Mouse (Mus musculus): ENCODE measurements around the gene Ubp1. TPM values are rescaled to one million over a fixed set of nuclear protein-coding genes. Genes with fewer than 3 reads are reported as not detected.

Ubp1 gene
- polyA plus RNA-seq, 1 experiment from 2014 or later = 14.7 TPM

GRCm38 (mm10) chr9:113963718-113964117, 33.0 kb downstream of the Ubp1 start:
- no peaks in the 10 kb centered on the region for H3K27me3 ChIP-seq (replicated peaks; ENCODE audit: control insufficient read depth, insufficient read depth, low read length)
- no peak overlapping the region for H3K27ac ChIP-seq (ENCODE audit: low read depth, low read length)
- H3K9ac ChIP-seq (ENCODE audit: low read depth, low read length) = no peak overlapping the region
- ATAC-seq = peak; percentile 68
- no peak overlapping the region for H3K4me3 ChIP-seq (ENCODE audit: low read depth, low read length)
- no peak overlapping the region for H3K4me2 ChIP-seq (replicated peaks; ENCODE audit: low read depth)
- no peak for TF ChIP-seq CTCF (IDR thresholded peaks at IDR 0.05; ENCODE audit: low read depth)
- H3K36me3 ChIP-seq (ENCODE audit: control insufficient read depth, insufficient read depth) = peaks cover 57% of the 10 kb centered on the region
- H3K4me1 ChIP-seq (replicated peaks; ENCODE audit: control insufficient read depth, insufficient read depth, low read length) = no peaks in the 10 kb centered on the region
- H3K9me3 ChIP-seq (ENCODE audit: control insufficient read depth) = no peaks in the 10 kb centered on the region

- WGBS = 94% methylated on average over 8 of the region's 8 CpGs
- H3K36me3 ChIP-seq (ENCODE audit: control insufficient read depth, insufficient read depth) = peaks cover 61% of the 10 kb centered on the region
- H3K27ac ChIP-seq (ENCODE audit: low read depth, low read length) = no peak overlapping the region
These were observed 33.7 kb downstream of the Ubp1 start for GRCm38 (mm10) chr9:113964415-113964814.

GRCm38 (mm10) chr9:113966838-113967237, 36.1 kb downstream of the Ubp1 start:
- Histone ChIP-seq H3K27me3 (replicated peaks; ENCODE audit: control insufficient read depth, insufficient read depth, low read length) (no peaks in the 10 kb centered on the region), H3K4me3 (ENCODE audit: low read depth, low read length) (no peak overlapping the region), H3K27ac (ENCODE audit: low read depth, low read length) (no peak overlapping the region), H3K36me3 (ENCODE audit: control insufficient read depth, insufficient read depth) (peaks cover 68% of the 10 kb centered on the region), H3K9me3 (ENCODE audit: control insufficient read depth) (no peaks in the 10 kb centered on the region), H3K4me1 (replicated peaks; ENCODE audit: control insufficient read depth, insufficient read depth, low read length) (no peaks in the 10 kb centered on the region), H3K4me2 (replicated peaks; ENCODE audit: low read depth) (no peak overlapping the region), H3K9ac (ENCODE audit: low read depth, low read length) (no peak overlapping the region)
- no peak for ATAC-seq
- 74% methylated on average over 4 of the region's 4 CpGs for WGBS
- TF ChIP-seq CTCF (IDR thresholded peaks at IDR 0.05; ENCODE audit: low read depth) = no peak

More at GRCm38 (mm10) chr9:113964415-113964814, 33.7 kb downstream of the Ubp1 start:
- no peak overlapping the region for H3K4me2 ChIP-seq (replicated peaks; ENCODE audit: low read depth)
- no peak for TF ChIP-seq CTCF (IDR thresholded peaks at IDR 0.05; ENCODE audit: low read depth)
- no peaks in the 10 kb centered on the region for H3K9me3 ChIP-seq (ENCODE audit: control insufficient read depth)
- ATAC-seq = no peak
- H3K4me1 ChIP-seq (replicated peaks; ENCODE audit: control insufficient read depth, insufficient read depth, low read length) = no peaks in the 10 kb centered on the region
- H3K4me3 ChIP-seq (ENCODE audit: low read depth, low read length) = no peak overlapping the region
- no peak overlapping the region for H3K9ac ChIP-seq (ENCODE audit: low read depth, low read length)
- H3K27me3 ChIP-seq (replicated peaks; ENCODE audit: control insufficient read depth, insufficient read depth, low read length) = no peaks in the 10 kb centered on the region

GRCm38 (mm10) chr9:113968967-113969366, 38.2 kb downstream of the Ubp1 start:
- 58% methylated on average over 7 of the region's 7 CpGs for WGBS
- Histone ChIP-seq H3K36me3 (ENCODE audit: control insufficient read depth, insufficient read depth) (peaks cover 69% of the 10 kb centered on the region), H3K27ac (ENCODE audit: low read depth, low read length) (no peak overlapping the region), H3K4me1 (replicated peaks; ENCODE audit: control insufficient read depth, insufficient read depth, low read length) (no peaks in the 10 kb centered on the region), H3K9me3 (ENCODE audit: control insufficient read depth) (no peaks in the 10 kb centered on the region), H3K4me3 (ENCODE audit: low read depth, low read length) (no peak overlapping the region), H3K4me2 (replicated peaks; ENCODE audit: low read depth) (no peak overlapping the region), H3K9ac (ENCODE audit: low read depth, low read length) (no peak overlapping the region), H3K27me3 (replicated peaks; ENCODE audit: control insufficient read depth, insufficient read depth, low read length) (no peaks in the 10 kb centered on the region)
- TF ChIP-seq CTCF (IDR thresholded peaks at IDR 0.05; ENCODE audit: low read depth) = no peak
- peak; percentile 25; the same call in 1 of the 2 replicates for ATAC-seq

- TF ChIP-seq CTCF (IDR thresholded peaks at IDR 0.05; ENCODE audit: low read depth) = no peak
- Histone ChIP-seq H3K4me2 (replicated peaks; ENCODE audit: low read depth) (no peak overlapping the region), H3K27ac (ENCODE audit: low read depth, low read length) (no peak overlapping the region), H3K27me3 (replicated peaks; ENCODE audit: control insufficient read depth, insufficient read depth, low read length) (no peaks in the 10 kb centered on the region), H3K4me3 (ENCODE audit: low read depth, low read length) (no peak overlapping the region), H3K4me1 (replicated peaks; ENCODE audit: control insufficient read depth, insufficient read depth, low read length) (no peaks in the 10 kb centered on the region), H3K36me3 (ENCODE audit: control insufficient read depth, insufficient read depth) (peaks cover 69% of the 10 kb centered on the region), H3K9me3 (ENCODE audit: control insufficient read depth) (no peaks in the 10 kb centered on the region), H3K9ac (ENCODE audit: low read depth, low read length) (no peak overlapping the region)
- WGBS = 96% methylated on average over 8 of the region's 8 CpGs
- ATAC-seq = no peak
These were observed 38.7 kb downstream of the Ubp1 start for GRCm38 (mm10) chr9:113969399-113969798.

- H3K4me1 ChIP-seq (replicated peaks; ENCODE audit: control insufficient read depth, insufficient read depth, low read length) = no peaks in the 10 kb centered on the region
- ATAC-seq = no peak
These were observed 39.3 kb downstream of the Ubp1 start for GRCm38 (mm10) chr9:113970041-113970440.

GRCm38 (mm10) chr9:113971615-113972014, 40.9 kb downstream of the Ubp1 start:
- no peaks in the 10 kb centered on the region for H3K27me3 ChIP-seq (replicated peaks; ENCODE audit: control insufficient read depth, insufficient read depth, low read length)
- H3K36me3 ChIP-seq (ENCODE audit: control insufficient read depth, insufficient read depth) = peaks cover 73% of the 10 kb centered on the region
- no peak overlapping the region for H3K4me2 ChIP-seq (replicated peaks; ENCODE audit: low read depth)
- no peaks in the 10 kb centered on the region for H3K9me3 ChIP-seq (ENCODE audit: control insufficient read depth)
- H3K4me3 ChIP-seq (ENCODE audit: low read depth, low read length) = no peak overlapping the region
- no peak for ATAC-seq
- no peak overlapping the region for H3K9ac ChIP-seq (ENCODE audit: low read depth, low read length)
- H3K4me1 ChIP-seq (replicated peaks; ENCODE audit: control insufficient read depth, insufficient read depth, low read length) = no peaks in the 10 kb centered on the region
- WGBS = 74% methylated on average over 8 of the region's 8 CpGs
- H3K27ac ChIP-seq (ENCODE audit: low read depth, low read length) = no peak overlapping the region
- no peak for TF ChIP-seq CTCF (IDR thresholded peaks at IDR 0.05; ENCODE audit: low read depth)

More at GRCm38 (mm10) chr9:113970041-113970440, 39.3 kb downstream of the Ubp1 start:
- H3K36me3 ChIP-seq (ENCODE audit: control insufficient read depth, insufficient read depth) = peaks cover 71% of the 10 kb centered on the region
- H3K4me3 ChIP-seq (ENCODE audit: low read depth, low read length) = no peak overlapping the region
- 91% methylated on average over 14 of the region's 14 CpGs for WGBS
- H3K27ac ChIP-seq (ENCODE audit: low read depth, low read length) = no peak overlapping the region
- H3K9me3 ChIP-seq (ENCODE audit: control insufficient read depth) = no peaks in the 10 kb centered on the region
- H3K4me2 ChIP-seq (replicated peaks; ENCODE audit: low read depth) = no peak overlapping the region
- peak; percentile 30 for TF ChIP-seq CTCF (IDR thresholded peaks at IDR 0.05; ENCODE audit: low read depth)
- H3K9ac ChIP-seq (ENCODE audit: low read depth, low read length) = no peak overlapping the region
- H3K27me3 ChIP-seq (replicated peaks; ENCODE audit: control insufficient read depth, insufficient read depth, low read length) = no peaks in the 10 kb centered on the region

All from intestine, postnatal 0 days (tissue).